Mouse (Mus musculus) retina, adult 2 months (tissue): Measurements from ENCODE around the gene Atg2a.
"Not testable (repeated sequence)": the region's sequence is repeated elsewhere in the genome, so short reads cannot be mapped to it uniquely, and the experiment has no call there.

Experiments
- DNase-seq: peaks from one replicate; pipeline ENCODE4 v3.0.0-alpha.2; 2012; ENCODE audit warnings: low read depth, low spot score

Gene Atg2a

DNA sequence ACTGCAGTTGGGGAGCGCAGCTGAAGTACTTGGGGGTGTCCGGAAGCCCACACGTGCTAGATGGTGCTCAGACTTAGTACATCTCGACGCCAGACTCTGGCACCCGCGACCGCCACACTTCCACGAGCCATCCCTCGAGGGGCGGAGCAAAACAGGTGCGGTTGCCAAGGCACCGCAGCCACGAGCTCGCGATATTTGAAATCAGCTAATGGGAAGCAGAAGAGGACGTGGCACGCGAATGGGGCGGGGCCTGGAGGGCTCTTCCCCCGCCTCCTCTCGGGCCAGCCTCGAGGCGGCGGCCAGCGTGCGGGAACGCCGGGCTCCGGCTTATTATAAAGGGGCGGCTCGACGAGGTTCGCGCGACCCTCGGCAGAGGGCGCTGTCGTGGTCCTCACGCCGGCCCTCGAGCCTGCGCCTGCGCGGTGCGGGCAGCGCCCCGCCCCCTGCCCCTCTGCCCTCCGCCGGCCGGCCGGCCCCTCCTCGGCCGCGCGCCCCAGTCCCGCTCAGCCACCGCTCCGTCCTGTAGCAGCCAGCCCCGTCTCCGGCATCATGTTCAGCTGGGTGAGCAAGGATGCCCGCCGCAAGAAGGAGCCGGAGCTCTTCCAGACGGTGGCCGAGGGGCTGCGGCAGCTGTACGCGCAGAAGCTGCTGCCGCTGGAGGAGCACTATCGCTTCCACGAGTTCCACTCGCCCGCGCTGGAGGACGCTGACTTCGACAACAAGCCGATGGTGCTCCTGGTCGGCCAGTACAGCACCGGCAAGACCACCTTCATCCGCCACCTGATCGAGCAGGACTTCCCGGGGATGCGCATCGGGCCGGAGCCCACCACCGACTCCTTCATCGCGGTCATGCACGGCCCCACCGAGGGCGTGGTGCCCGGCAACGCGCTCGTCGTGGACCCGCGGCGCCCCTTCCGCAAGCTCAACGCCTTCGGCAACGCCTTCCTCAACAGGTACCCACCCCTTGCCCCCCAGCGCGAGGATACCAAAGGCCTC is 35.3 kb downstream of the Atg2a start, which contains the start of gene Ehd1:
Gene Ehd1 (plus strand): TSS at position 300 of the 996 bp plus-strand sequence.
- peak; percentile 93 for DNase-seq

DNA sequence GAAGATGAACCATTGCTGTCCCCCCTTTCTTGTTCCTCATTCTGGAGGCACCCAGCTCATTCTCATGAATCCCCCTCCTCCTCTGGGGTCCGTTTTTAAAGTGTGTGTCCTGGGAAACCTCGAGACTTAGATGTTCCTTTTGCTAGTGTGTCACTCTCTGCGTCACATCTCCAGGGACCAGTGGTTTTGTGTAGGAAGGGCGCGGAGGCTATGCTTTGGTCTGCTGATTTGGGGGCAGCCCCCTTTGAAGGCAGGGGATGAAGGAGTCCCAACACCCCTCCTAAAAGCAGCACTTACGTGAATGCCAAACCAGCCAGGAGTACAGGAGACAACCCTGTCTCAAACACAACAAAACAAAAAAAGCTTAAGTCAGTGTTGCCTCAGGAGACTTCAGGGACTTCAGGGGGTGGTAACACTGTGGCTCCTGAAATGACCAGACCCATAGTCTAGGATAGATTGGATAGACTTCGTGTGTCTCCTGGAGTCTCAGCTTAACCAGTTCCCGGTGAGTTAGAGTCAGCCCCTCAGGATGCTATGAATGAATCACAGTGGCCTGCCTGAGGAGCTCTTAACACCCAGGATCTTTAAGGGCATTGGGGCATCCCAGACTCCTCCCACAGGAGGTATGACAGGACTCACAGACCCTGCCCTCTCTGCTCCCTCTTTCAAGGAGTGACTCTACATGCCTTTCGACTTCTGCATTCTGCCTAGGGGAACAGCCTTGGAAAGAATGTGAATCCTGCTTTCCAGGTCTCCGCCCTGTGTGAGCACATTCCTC is 36.4 kb downstream of the Atg2a start:
- DNase-seq, result no peak

DNA sequence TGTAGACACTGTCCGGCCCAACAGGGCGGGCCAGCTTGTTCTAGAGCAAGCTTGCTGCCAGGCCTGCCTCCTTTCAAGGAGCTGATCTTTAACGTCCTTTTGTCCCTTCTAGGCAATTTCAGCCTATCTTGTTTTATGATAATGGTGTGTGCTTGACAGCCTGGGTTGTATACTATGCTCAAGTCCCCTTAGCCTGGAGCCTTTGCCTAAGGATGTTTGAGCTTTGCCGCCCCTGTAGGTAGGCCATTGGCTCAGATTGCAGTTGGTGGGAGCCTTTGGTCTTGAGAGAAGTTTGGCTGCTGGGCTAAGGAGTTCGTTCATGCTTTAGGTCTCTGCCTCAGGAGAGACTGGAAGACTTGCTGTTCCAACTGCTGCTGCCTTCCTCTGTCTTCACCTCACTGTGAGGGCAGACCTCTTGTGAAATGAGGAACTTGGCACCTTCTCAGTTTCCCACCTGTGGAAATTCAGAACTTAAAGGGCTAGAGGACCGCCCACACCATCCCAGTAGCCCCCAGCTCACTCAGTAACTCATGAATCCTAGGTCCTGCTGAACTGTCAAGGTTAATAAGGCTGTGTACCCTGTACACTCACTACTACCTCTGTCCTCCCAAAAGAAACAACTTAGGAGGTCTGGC is 37.1 kb downstream of the Atg2a start:
- DNase-seq, result no peak

- no peak for DNase-seq
Measured at GRCm38 (mm10) chr19:6279481-6280144, 38.1 kb downstream of the Atg2a start.

DNA sequence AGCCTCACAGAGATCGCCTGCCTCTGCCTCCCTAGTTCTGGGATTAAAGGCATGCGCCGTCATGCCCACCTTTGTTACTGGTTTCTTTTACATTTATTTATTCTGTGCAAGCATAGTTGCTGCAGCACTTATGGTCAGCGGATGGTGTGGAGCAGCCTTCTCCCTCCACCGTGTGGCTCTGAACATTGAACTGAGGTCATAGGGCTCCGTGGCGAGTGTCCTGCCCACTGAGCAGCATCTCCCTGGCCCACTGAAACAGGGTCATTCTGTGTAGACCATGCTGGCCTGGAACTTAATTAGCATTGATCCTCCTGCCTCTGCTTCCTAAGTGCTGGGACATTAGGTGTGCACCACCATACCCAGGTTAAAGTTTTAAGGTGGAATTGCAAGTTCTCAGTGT is 39.1 kb downstream of the Atg2a start:
- no peak for DNase-seq

- DNase-seq, result no peak
Measured at GRCm38 (mm10) chr19:6281122-6282020, 39.9 kb downstream of the Atg2a start.

DNA sequence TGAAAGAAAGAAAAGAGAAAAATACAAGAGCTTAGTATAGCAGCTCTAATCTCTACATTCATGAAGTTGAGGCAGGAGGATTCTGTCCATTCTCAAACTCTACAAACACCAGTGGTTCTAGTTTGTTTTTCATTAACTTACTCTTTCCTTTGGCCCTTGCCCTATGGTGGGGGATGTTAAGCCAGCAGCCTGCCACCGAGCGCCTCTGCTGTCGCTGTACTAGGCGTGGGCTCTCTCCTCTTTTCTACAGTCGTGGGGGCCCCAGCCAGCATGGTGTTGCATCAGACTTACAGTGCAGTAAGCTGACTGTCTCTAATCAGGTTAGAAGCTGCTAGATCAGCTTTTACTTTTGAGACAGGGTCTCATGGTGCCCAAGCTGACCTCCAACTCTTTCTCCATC is 41.5 kb downstream of the Atg2a start:
- DNase-seq, result no peak

- DNase-seq, result no peak
Measured at GRCm38 (mm10) chr19:6284502-6284901, 43.0 kb downstream of the Atg2a start.

GRCm38 (mm10) chr19:6285226-6285625 is 43.8 kb downstream of the Atg2a start:
- DNase-seq, result no peak

DNA sequence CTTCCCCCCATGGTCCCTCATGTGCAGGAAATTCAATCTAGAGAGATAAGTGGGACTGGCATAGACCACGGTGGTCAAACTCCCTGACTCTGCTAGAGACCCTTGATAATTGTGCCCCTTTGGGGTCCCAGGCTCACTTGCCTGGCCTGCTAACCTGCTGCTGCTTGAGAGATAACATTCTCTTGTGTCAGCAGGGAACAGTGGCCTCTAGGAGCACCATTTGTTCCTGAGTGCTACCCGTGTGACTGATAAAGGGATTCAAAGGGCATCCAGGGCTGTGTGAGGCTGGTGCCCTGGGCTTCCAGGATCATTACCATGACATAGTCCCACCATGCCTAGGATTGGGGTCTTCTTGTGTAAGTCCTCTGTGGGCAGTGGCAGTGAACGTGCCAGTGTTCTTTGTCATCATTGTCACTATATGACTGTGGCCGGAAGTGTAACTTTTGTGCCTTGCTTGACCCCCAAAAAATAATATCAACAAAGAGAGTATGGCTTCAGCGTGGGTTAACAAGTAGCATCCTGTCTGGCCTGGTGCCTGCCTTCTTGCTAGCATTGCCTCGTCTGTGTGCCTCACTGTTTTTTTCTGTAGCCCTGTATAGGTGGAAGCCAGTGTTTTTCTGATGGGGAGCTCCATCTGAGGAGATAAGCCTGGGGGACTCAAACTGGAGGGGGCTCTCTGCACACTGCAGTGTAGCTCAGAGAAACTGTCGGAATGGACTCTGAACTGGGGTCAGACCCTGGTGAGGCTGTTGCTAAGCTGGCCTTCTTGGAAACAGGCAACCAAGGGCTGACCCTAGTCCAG is 44.4 kb downstream of the Atg2a start:
- no peak for DNase-seq

GRCm38 (mm10) chr19:6286434-6287401 is 45.2 kb downstream of the Atg2a start:
- DNase-seq, result no peak

DNA sequence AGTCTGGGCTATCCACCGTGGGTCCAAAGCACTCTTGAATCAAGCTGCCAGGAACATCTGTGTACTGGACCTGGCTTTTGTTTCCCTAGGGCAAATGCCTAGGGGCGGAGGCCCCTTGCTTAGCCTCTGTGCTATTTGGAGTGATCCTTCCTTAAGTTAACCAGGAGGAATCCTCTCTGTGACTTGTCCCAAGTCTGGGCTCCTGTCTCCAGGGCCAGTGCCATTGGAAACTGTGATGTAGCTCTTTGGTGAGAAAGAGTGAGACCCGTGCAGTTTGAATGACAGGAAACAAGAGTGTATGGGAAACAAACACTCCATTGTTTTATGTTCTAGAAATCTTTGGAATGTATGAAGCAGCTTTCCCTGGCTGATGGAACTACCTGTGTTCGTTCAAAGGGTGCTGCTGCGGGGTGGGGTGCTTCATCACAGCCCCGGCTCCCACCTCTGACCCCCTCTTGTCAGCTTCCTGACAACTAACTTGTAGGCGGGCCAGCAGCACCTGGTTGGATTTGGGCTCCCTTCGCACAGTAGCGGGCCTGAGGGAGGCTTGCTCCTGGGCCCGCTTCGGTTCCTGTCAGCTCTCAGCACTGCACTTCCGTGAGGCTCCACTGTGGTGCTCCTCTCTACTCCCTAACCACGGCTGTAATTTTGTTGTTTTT is 46.9 kb downstream of the Atg2a start:
- DNase-seq, result no peak

- DNase-seq, result no peak
Measured at GRCm38 (mm10) chr19:6289696-6290238, 48.3 kb downstream of the Atg2a start.

- DNase-seq, result not testable (repeated sequence)
Measured at GRCm38 (mm10) chr19:6290720-6291116, 49.2 kb downstream of the Atg2a start.

DNA sequence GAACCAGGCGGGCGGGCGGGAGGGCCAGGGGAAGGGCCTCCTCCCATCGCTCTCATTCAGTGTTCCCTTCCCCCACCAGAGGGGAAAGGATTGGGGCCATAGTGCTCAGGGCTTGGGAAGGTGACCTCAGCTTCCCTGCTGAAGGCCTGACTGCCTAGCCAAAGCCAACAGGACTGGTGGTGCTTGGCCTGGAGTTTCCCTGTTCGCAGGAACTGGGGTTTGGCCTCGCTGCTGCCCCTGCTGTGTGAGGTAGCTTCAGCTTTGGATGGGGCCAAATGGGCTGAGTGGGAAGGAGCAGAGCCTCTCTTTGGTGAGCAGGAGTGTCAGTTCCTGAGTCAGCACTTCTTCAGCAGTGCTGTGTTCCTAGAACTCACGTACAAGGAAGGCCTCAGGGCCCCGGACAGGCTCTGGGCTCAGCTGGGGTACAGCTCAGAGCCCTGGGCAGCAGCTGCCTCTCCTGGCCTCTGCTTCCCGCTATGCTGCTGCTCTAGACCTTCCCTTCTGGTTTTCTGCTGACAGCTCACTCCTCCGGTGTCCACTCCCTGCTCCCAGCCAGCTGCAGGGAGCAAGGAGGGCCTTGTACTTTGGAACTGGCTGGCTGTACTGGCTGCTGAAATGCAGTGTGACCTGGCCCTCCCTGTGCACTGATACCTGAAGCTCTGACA is 49.8 kb downstream of the Atg2a start:
- no peak for DNase-seq

GRCm38 (mm10) chr19:6292262-6292661 is 50.8 kb downstream of the Atg2a start:
- no peak for DNase-seq

DNA sequence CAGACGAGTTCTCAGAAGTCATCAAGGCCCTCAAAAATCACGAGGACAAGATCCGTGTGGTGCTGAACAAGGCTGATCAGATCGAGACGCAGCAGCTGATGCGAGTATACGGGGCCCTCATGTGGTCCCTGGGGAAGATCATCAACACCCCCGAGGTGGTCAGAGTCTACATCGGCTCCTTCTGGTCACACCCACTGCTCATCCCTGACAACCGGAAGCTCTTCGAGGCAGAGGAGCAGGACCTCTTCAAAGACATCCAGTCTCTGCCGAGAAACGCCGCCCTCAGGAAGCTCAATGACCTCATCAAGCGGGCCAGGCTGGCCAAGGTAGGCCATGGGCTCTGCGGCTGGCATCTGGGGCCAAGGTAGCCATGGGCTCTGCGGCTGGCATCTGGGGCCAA is 52.8 kb downstream of the Atg2a start:
- DNase-seq, result no peak
